Mouse (Mus musculus) erythroblast, adult 5-6 weeks (primary cell): ENCODE measurements around the gene Hist1h2an. TPM values are rescaled to one million over a fixed set of nuclear protein-coding genes. Genes with fewer than 3 reads are reported as not detected.

Source experiments
- ATAC-seq: replicated peaks from 2 replicates; pipeline ENCODE4 v1.8.0; 2016; ENCODE audit warnings: moderate number of reproducible peaks, mild to moderate bottlenecking, moderate TSS enrichment, inconsistent platforms; ENCODE audit not compliant: poor library complexity, low FRiP score, severe bottlenecking
- total RNA-seq, 2 experiments: library from RNA; stranded (forward) in 1 of 2; stranded (reverse) in 1 of 2; fragments of 150-400 nt in 1 of 2; fragments of 200-764, 138-1000 nt in 1 of 2; gene quantifications; 2 replicates each; pipeline versions ENCODE4 v1.2.3 to v1.2.4; 2015 to 2017; ENCODE audit warnings: low replicate concordance in 2 of 2

Hist1h2an gene
- not detected in 2 replicates for total RNA-seq (2015; ENCODE audit: low replicate concordance)
- 456 and 497 TPM in 2 replicates for total RNA-seq (2017; ENCODE audit: low replicate concordance)

DNA sequence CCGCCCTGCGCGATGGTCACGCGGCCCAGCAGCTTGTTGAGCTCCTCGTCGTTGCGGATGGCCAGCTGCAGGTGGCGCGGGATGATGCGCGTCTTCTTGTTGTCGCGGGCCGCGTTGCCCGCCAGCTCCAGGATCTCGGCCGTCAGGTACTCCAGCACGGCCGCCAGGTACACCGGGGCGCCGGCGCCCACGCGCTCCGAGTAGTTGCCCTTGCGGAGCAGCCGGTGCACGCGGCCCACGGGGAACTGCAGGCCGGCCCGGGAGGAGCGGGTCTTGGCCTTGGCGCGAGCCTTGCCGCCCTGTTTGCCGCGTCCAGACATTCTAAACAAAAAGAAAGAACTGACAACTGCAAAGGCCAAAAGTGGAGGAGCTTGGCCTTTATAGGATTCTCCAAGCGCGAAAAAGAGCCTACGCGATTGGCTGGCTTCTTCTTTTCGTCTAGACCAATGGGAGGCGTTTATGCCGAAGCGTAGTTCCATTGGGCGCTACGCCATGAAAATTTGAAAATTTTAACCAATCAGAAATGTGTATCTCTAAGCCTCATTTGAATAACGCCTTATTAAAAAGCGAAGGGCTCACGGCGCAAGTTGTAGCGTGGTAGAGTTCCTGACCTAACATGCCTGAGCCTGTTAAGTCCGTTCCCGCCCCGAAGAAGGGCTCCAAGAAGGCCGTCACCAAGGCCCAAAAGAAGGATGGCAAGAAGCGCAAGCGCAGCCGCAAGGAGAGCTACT lies at the start of gene Hist1h2an, which contains the start of gene Hist1h2bp:
Hist1h2an (minus strand) TSS at position 320 of the 731 bp plus-strand sequence.
Hist1h2bp (plus strand) TSS at position 563 of the 731 bp plus-strand sequence.
- ATAC-seq, result peak; percentile 78

DNA sequence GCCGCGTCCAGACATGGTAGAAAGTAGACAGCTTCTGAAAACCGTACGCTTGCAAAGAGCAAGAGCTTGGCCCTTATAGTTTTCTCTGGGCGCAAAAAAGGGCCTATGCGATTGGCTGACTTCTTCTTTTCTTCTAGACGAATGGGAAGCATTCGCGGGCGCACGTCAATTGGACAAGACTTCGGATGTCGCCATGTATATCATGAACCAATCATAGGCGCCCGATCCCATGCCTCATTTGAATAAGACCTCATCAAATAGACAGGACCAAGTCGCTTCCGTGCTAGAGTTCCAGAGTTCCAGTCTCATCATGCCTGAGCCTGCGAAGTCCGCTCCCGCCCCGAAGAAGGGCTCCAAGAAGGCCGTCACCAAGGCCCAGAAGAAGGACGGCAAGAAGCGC lies 46.4 kb upstream of the Hist1h2an start, which contains the start of the genes Hist1h2ap and Hist1h2br:
Hist1h2ap (minus strand) TSS at position 47 of the 400 bp plus-strand sequence.
Hist1h2br (plus strand) TSS at position 283 of the 400 bp plus-strand sequence.
- ATAC-seq, result peak; percentile 83

DNA sequence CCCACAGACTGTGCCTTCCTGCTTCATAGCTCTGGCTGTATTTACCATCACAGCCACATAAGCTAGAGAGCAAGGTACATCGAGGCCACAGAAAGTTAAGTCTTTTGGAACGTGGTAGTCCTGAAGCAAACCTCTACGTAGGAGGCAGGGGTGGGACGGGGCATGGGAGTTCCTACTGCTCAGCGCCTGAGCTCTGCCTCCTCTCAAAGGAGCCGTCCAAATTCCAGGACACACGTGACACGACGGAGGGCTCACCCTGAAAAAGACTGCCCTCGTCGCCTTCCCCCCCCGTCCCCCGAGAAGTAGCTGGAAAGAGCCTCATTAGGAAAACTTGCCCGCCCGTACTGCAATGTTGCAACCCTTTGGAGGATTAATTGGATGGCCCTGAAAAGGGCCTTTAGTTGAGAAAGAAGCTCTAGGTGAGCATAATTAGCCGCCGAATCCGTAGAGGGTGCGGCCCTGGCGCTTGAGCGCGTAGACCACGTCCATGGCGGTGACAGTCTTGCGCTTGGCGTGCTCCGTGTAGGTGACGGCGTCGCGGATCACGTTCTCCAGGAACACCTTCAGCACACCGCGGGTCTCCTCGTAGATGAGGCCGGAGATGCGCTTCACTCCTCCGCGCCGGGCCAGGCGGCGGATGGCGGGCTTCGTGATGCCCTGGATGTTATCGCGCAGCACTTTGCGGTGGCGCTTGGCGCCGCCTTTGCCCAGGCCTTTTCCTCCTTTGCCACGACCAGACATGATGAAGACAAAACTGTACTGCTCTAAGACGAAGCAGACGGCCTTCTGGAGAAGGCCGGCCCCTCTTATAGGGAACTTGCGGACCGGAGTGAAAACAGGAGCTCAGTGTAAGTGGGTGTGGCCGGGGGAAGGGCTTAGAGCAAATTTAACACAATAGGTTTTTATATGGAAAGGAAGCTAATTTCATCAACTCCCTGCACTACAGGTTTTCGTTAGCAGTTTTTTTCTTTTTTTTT lies 44.7 kb upstream of the Hist1h2an start, which contains the start of gene Hist1h4n:
Hist1h4n (minus strand) TSS at position 779 of the 977 bp plus-strand sequence.
- peak; percentile 62 for ATAC-seq

DNA sequence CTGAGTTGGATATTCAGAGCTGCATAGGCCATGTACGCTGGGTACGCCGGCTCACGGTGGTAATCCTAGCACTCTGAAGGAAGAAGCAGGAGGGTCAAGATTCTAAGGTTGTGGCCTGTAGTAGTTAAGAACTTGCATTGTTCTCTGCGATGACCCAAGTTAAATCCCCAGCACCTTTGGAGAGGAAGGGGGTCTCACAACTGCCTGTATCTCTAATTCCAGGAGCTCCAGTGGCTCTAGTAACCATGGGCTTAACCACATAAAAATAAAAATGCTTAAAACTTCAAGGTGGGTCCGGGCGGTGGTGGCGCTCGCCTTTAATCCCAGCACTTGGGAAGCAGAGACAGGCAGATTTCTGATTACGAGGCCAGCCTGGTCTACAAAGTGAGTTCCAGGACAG lies 43.3 kb upstream of the Hist1h2an start:
- ATAC-seq, result no peak

- ATAC-seq, result no peak
These were observed 41.5 kb upstream of the Hist1h2an start for GRCm38 (mm10) chr13:21828511-21828910.

- ATAC-seq, result peak; percentile 78
These were observed 33.3 kb upstream of the Hist1h2an start for GRCm38 (mm10) chr13:21820082-21820890.

DNA sequence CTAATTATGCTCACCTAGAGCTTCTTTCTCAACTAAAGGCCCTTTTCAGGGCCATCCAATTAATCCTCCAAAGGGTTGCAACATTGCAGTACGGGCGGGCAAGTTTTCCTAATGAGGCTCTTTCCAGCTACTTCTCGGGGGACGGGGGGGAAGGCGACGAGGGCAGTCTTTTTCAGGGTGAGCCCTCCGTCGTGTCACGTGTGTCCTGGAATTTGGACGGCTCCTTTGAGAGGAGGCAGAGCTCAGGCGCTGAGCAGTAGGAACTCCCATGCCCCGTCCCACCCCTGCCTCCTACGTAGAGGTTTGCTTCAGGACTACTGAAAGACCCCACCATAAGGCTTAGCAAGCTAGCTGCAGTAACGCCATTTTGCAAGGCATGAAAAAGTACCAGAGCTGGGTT lies 25.1 kb upstream of the Hist1h2an start:
- peak; percentile 60 for ATAC-seq

DNA sequence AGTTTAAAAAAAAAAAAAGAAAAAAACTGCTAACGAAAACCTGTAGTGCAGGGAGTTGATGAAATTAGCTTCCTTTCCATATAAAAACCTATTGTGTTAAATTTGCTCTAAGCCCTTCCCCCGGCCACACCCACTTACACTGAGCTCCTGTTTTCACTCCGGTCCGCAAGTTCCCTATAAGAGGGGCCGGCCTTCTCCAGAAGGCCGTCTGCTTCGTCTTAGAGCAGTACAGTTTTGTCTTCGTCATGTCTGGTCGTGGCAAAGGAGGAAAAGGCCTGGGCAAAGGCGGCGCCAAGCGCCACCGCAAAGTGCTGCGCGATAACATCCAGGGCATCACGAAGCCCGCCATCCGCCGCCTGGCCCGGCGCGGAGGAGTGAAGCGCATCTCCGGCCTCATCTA lies 24.5 kb upstream of the Hist1h2an start, which contains the start of gene Hist1h4m:
Hist1h4m (plus strand) TSS at position 208 of the 400 bp plus-strand sequence.
- peak; percentile 66 for ATAC-seq

- peak; percentile 49 for ATAC-seq
These were observed 24.1 kb upstream of the Hist1h2an start for GRCm38 (mm10) chr13:21811074-21811473.

DNA sequence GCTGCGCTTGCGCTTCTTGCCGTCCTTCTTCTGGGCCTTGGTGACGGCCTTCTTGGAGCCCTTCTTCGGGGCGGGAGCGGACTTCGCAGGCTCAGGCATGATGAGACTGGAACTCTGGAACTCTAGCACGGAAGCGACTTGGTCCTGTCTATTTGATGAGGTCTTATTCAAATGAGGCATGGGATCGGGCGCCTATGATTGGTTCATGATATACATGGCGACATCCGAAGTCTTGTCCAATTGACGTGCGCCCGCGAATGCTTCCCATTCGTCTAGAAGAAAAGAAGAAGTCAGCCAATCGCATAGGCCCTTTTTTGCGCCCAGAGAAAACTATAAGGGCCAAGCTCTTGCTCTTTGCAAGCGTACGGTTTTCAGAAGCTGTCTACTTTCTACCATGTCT lies 23.1 kb upstream of the Hist1h2an start, which contains the start of the genes Hist1h2bq and Hist1h2ao:
Hist1h2bq (minus strand) TSS at position 125 of the 400 bp plus-strand sequence.
Hist1h2ao (plus strand) TSS at position 393 of the 400 bp plus-strand sequence.
- ATAC-seq, result peak; percentile 88

GRCm38 (mm10) chr13:21803058-21803457 lies 16.0 kb upstream of the Hist1h2an start:
- ATAC-seq, result peak; percentile 87

- ATAC-seq, result peak; percentile 84
These were observed 10.1 kb upstream of the Hist1h2an start for GRCm38 (mm10) chr13:21797163-21797562.

GRCm38 (mm10) chr13:21795584-21795983 lies 8.6 kb upstream of the Hist1h2an start:
- no peak for ATAC-seq

GRCm38 (mm10) chr13:21790601-21791283 lies 3.7 kb upstream of the Hist1h2an start:
- ATAC-seq, result no peak

DNA sequence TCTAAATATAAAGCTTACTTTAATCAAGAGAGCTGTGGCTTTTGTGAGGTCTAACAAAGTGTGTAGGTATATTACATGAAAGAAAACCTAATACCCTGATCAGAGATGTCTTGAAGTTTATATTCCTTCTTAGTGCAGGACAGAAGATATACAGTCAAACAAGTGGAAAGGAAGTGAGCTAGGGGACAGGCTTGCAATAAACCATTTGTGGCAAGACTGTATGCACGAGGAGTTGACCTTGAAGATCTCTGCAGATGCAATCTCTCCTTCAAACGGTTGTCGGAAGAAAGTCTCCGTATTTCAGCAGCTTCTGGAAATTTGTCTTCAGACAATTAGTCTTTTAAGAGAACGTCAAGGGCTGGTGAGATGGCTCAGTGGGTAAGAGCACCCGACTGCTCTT lies 2.9 kb upstream of the Hist1h2an start:
- no peak for ATAC-seq

GRCm38 (mm10) chr13:21787760-21788593 lies 959 bp upstream of the Hist1h2an start:
- ATAC-seq, result no peak

GRCm38 (mm10) chr13:21786189-21786898 lies 674 bp downstream of the Hist1h2an start:
- ATAC-seq, result peak; percentile 13
